Mouse (Mus musculus) liver, adult 2 months (tissue): Measurements from ENCODE around the gene Nes. TPM values are rescaled to one million over a fixed set of nuclear protein-coding genes. Genes with fewer than 3 reads are reported as not detected.

ENCODE experiments used
- DNase-seq: peaks from one replicate; pipeline ENCODE4 v3.0.0-alpha.2; 2011; ENCODE audit warnings: low read depth, low spot score; ENCODE audit errors: extremely low read depth
- H3K27ac ChIP-seq: fragments of 200-500 bp; replicated peaks from 2 replicates; pipeline ENCODE4 v1.5.1; 2012; ENCODE audit warnings: low read depth, mild to moderate bottlenecking, control low read depth, inconsistent platforms, low read length; ENCODE audit not compliant: insufficient read depth
- H3K27me3 ChIP-seq: fragments of 200-500 bp; 2 replicates; pipeline ENCODE4 v1.6.1; 2012; ENCODE audit warnings: mild to moderate bottlenecking, moderate library complexity, low read length, inconsistent platforms; ENCODE audit not compliant: control insufficient read depth, insufficient read depth
- H3K36me3 ChIP-seq: fragments of 200-500 bp; 2 replicates; pipeline ENCODE4 v1.6.1; 2012; ENCODE audit warnings: low read length, inconsistent platforms; ENCODE audit not compliant: control insufficient read depth, insufficient read depth
- H3K4me1 ChIP-seq: fragments of 200-500 bp; 2 replicates; pipeline ENCODE4 v1.6.1; 2011; ENCODE audit warnings: low read length; ENCODE audit not compliant: control insufficient read depth, insufficient read depth
- H3K4me3 ChIP-seq: fragments of 200-500 bp; 2 replicates; pipeline ENCODE4 v1.5.1; 2011; ENCODE audit warnings: low read depth, mild to moderate bottlenecking, control low read depth, low read length, moderate library complexity; ENCODE audit not compliant: insufficient read depth
- H3K79me2 ChIP-seq: fragments of 200-500 bp; 2 replicates; pipeline ENCODE4 v1.6.1; 2012; ENCODE audit warnings: inconsistent platforms, mild to moderate bottlenecking, low read length, moderate library complexity; ENCODE audit not compliant: control insufficient read depth, insufficient read depth
- H3K9ac ChIP-seq: fragments of 200-500 bp; 2 replicates; pipeline ENCODE4 v1.6.1; 2012; ENCODE audit warnings: low read depth, mild to moderate bottlenecking, control low read depth, inconsistent platforms, low read length
- CTCF ChIP-seq: fragments of 200-500 bp; IDR thresholded peaks from 2 replicates; pipeline ENCODE4 v1.5.1; 2011; ENCODE audit warnings: low read depth, low read length, control low read depth
- POLR2A ChIP-seq: fragments of 200-500 bp; IDR thresholded peaks from 2 replicates; pipeline ENCODE4 v1.6.1; 2011; ENCODE audit warnings: low read length, control low read depth; ENCODE audit not compliant: insufficient read depth; ENCODE audit errors: extremely low read depth
- WGBS: fragments of 180-500 bp; shearing (Covaris S2); methylation state at CpG from one replicate; pipeline ENCODE4 v1.1.7; 2018; 5-methylcytosine and 5-hydroxymethylcytosine counted together
- polyA plus RNA-seq: library from polyadenylated mRNA; depleted of rRNA; stranded (reverse); fragments of >200 nt; gene quantifications from 2 replicates; pipeline ENCODE4 v1.2.3, GENCODE M21; 2012
- total RNA-seq: library from RNA; depleted of rRNA; stranded (reverse); fragments of >200 nt; gene quantifications from 2 replicates; pipeline ENCODE4 v1.2.3, GENCODE M21; 2014

Gene Nes
- total and polyA plus RNA-seq, 2 experiments, result 0.53 to 0.65 TPM

- peaks cover 29% of the 10 kb centered on the region for H3K4me1 ChIP-seq
- 22% methylated on average over 5 of the region's 5 CpGs for WGBS
- no peak for TF ChIP-seq CTCF
- no peak for TF ChIP-seq POLR2A
- peak; percentile 95 for DNase-seq
- H3K79me2 ChIP-seq, result peaks cover 30% of the 10 kb centered on the region
- peaks cover 22% of the 10 kb centered on the region for H3K36me3 ChIP-seq
- peak overlapping the region; percentile 50 for H3K9ac ChIP-seq
- H3K27ac ChIP-seq, result peak overlapping the region; percentile 90
- H3K4me3 ChIP-seq, result peak overlapping the region; percentile 30
- H3K27me3 ChIP-seq, result no peaks in the 10 kb centered on the region
Measured at GRCm38 (mm10) chr3:87934026-87934425, 36.9 kb upstream of the Nes start.

- Histone ChIP-seq H3K36me3 (peaks cover 26% of the 10 kb centered on the region), H3K4me1 (peaks cover 25% of the 10 kb centered on the region), H3K9ac (no peak overlapping the region), H3K4me3 (no peak overlapping the region), H3K27ac (peak overlapping the region; percentile 90), H3K27me3 (no peaks in the 10 kb centered on the region), H3K79me2 (peaks cover 26% of the 10 kb centered on the region)
- WGBS, result 42% methylated on average over 4 of the region's 4 CpGs
- TF ChIP-seq CTCF (peak; percentile 12; the same call in 1 of the 2 replicates), POLR2A (no peak)
- no peak for DNase-seq
Measured at GRCm38 (mm10) chr3:87934501-87934900, 36.4 kb upstream of the Nes start.

- Histone ChIP-seq H3K36me3 (peaks cover 33% of the 10 kb centered on the region), H3K79me2 (peaks cover 26% of the 10 kb centered on the region), H3K27me3 (no peaks in the 10 kb centered on the region), H3K9ac (no peak overlapping the region), H3K4me1 (peaks cover 25% of the 10 kb centered on the region), H3K27ac (peak overlapping the region; percentile 11), H3K4me3 (no peak overlapping the region)
- 24% methylated on average over 4 of the region's 4 CpGs for WGBS
- peak; percentile 42 for DNase-seq
- TF ChIP-seq POLR2A (no peak), CTCF (no peak)
Measured at GRCm38 (mm10) chr3:87935201-87935600, 35.7 kb upstream of the Nes start.

- Histone ChIP-seq H3K27ac (no peak overlapping the region; the same call in 1 of the 2 replicates), H3K4me1 (peaks cover 25% of the 10 kb centered on the region), H3K27me3 (no peaks in the 10 kb centered on the region), H3K36me3 (peaks cover 36% of the 10 kb centered on the region), H3K4me3 (no peak overlapping the region), H3K9ac (no peak overlapping the region), H3K79me2 (peaks cover 21% of the 10 kb centered on the region)
- WGBS, result 94% methylated on average over 2 of the region's 2 CpGs
- TF ChIP-seq POLR2A, result no peak
- TF ChIP-seq CTCF, result peak; percentile 84
- peak; percentile 64 for DNase-seq
Measured at GRCm38 (mm10) chr3:87935776-87936175, 35.1 kb upstream of the Nes start.

- DNase-seq, result no peak
- H3K27ac ChIP-seq, result no peak overlapping the region
- peaks cover 46% of the 10 kb centered on the region for H3K36me3 ChIP-seq
- TF ChIP-seq CTCF (no peak), POLR2A (no peak)
- no peak overlapping the region for H3K4me3 ChIP-seq
- WGBS, result 80% methylated on average over 5 of the region's 5 CpGs
- no peaks in the 10 kb centered on the region for H3K27me3 ChIP-seq
- H3K79me2 ChIP-seq, result peaks cover 7% of the 10 kb centered on the region
- H3K9ac ChIP-seq, result no peak overlapping the region
- peaks cover 2% of the 10 kb centered on the region; the same call in 1 of the 2 replicates for H3K4me1 ChIP-seq
Measured at GRCm38 (mm10) chr3:87940611-87941010, 30.3 kb upstream of the Nes start.

- H3K27ac ChIP-seq, result no peak overlapping the region
- H3K27me3 ChIP-seq, result no peaks in the 10 kb centered on the region
- H3K79me2 ChIP-seq, result no peaks in the 10 kb centered on the region
- WGBS, result 88% methylated on average over 2 of the region's 2 CpGs
- H3K9ac ChIP-seq, result no peak overlapping the region
- H3K4me3 ChIP-seq, result no peak overlapping the region
- TF ChIP-seq CTCF (no peak), POLR2A (no peak)
- H3K36me3 ChIP-seq, result peaks cover 42% of the 10 kb centered on the region
- DNase-seq, result no peak
- H3K4me1 ChIP-seq, result peaks cover 4% of the 10 kb centered on the region; the same call in 1 of the 2 replicates
Measured at GRCm38 (mm10) chr3:87942471-87942870, 28.4 kb upstream of the Nes start.
